Mouse (Mus musculus): ENCODE data around the gene Tmem151a. TPM values are rescaled to one million over a fixed set of nuclear protein-coding genes. Genes with fewer than 3 reads are reported as not detected.

Tmem151a gene
- polyA plus RNA-seq, 3 experiments from 2014 or later: not detected

DNA sequence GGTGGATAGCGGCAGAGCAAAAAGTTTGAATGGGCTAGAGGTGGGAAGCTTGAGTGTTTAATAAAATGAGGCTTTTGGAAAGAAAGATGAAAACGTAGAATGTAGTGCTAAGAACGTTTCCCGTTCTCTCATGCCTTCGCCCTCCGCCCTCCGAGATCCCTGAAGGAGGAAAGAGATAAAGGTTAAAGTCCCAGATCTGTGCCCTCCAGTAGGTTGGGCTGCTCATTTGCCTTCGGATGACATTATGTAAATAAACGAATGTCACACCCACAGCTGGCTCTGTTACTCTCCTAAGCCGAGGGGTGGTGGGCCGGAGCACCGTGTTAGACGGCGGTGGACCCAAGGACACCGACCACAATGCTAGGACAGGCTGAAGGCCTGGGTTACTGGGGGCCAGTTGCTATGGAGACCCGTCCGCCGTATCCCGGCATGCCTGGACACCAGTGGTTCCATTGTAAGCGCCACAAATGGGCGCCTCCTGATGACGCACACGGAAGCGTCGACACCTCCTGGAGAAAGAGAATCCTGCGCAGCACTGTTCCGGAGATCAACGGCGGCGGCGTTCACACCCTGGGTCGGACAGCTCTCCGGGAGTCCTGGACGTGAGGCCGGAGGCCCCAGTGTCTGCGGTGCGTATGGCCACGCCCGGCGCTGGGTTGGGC lies 44.3 kb downstream of the Tmem151a start, which contains the start of gene Brms1:
Gene Brms1 (plus strand): TSS at position 493 of the 662 bp plus-strand sequence.
- peak; percentile 71 for ATAC-seq

DNA sequence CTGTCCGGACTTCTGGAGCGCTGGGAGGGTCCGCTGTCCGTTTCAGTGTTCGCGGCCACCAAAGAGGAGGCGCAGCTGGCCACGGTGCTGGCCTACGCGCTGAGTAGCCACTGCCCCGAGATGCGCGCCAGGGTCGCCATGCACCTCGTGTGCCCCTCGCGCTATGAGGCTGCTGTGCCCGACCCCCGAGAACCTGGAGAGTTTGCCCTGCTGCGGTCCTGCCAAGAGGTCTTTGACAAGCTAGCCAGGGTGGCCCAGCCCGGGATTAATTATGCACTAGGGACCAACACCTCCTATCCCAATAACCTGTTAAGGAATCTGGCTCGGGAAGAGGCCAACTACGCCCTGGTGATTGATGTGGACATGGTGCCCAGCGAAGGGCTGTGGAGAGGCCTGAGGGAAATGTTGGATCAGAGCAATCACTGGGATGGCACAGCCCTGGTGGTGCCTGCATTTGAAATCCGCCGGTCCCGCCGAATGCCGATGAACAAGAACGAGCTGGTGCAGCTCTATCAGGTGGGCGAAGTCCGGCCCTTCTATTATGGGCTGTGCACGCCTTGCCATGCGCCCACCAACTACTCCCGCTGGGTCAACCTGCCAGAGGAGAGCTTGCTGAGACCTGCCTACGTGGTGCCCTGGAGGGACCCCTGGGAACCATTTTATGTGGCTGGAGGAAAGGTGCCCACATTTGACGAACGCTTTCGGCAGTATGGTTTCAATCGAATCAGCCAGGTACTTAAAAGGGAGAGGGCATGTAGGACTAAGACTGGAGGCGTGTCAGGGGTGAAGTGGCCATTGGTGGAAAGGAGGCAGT lies 45.8 kb downstream of the Tmem151a start:
- no peak for ATAC-seq

DNA sequence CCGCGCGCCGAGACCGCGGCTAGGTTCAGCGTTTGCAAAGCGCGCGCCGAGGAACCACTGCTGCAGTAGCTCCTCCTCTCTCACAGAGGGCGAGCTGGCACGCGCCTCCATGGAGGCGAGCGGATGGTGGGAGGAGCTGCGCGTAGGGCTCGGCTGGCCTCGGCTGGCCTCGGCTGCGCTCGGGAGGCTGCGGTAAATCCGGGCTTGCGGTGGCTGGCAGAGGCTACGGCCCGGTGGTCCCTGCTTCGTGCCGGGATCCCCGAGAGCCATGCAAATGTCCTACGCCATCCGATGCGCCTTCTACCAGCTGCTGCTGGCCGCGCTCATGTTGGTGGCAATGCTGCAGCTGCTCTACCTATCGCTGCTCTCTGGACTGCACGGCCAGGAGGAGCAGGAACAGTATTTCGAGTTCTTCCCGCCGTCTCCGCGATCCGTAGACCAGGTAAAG lies 46.6 kb downstream of the Tmem151a start, which contains the start of the genes B4gat1 and AC124502.3:
Gene B4gat1 (plus strand): TSS at position 118 of the 448 bp plus-strand sequence.
Gene AC124502.3 (plus strand): TSS at position 183 of the 448 bp plus-strand sequence.
- ATAC-seq: peak; percentile 89

DNA sequence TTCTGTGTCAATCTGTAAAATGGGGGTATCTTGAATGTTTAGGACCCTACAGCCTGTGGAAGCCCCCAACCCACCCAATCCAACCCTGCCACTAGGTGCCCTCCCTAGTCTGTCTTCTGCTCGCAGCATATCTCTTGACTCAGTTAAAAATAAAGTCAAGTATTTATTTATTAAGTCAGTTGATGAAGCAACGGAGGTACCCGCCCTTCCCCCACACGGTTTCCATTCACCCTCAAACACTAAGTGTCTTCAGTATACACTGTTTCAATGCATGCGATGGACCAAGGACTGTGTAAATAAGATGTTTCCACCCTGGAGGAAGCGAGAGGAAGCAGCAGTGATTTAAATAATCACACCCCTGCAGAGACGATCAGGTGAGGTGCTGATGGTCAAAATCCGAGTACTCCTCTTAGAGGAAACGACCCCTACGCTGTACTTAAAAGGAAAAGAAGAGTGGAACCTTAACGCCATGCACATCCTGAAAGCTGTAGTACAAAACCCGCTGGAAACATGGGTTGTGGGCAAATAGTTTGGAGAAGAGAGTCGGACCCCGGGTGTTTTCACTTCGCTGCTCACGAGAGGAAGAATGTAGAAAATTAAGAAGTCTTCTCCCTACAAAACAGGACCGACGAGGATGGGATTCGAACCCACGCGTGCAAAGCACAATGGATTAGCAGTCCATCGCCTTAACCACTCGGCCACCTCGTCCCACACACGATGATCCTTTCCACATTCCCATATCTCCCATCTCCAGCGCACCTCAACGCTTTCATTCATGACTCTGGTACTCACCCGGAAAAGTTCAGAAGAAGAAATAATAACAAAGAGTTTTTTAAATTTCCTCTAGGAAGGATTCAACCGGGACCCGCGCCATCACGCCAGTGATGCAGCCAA lies 47.4 kb downstream of the Tmem151a start:
- ATAC-seq: no peak

DNA sequence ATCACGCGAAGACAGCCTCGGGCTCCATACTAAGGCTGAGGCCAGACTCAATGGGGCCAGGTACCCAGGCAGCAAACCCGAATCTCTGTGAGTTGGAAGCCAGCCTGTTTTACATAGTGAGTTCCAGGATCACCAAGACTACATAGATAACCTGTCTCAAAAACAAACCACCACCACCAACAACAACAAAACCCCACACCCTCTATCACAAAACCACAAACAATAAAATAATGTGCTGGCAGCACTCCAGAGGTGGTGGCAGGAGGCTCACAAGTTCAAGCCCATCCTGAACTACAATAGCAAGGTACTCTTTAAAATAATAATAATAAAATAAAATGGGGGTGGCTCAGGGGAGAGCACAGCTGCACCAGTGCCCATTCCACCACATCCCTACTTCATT lies 48.8 kb downstream of the Tmem151a start:
- no peak for ATAC-seq

DNA sequence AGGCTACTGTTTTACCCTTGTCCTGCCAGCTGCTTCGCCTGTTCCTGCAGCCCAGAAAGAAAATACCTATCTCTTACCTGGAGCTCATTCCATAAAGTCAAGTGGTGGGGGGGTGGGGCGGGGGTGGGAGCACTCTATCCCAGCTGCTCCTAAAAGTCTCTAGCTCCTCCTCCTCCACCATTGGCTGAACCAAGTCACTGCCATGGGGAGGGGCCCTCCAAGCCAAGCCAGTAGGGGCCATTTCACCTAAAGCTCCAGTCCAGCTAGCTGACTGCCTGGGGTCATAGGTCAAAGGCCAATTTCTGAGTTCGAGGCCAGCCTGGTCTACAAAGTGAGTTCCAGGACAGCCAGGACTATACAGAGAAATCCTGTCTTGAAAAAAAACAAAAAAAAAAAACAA lies 52.6 kb downstream of the Tmem151a start:
- no peak for ATAC-seq

DNA sequence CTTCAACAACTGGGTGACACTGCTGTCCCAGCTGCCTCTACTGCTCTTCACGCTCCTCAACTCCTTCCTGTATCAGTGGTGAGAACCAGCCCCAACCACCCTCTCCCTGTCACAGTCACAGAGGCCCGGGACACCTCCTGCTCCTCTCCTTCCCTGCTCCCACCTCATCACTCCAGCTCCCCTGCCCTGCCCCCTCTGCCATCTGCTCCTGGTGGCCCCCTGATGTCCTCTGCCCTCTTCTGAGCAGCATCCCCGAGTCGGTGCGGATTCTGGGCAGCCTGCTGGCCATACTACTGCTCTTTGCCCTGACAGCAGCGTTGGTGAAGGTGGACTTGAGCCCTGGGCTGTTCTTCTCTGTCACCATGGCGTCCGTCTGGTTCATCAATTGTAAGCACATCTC lies 59.2 kb downstream of the Tmem151a start:
- ATAC-seq: no peak

DNA sequence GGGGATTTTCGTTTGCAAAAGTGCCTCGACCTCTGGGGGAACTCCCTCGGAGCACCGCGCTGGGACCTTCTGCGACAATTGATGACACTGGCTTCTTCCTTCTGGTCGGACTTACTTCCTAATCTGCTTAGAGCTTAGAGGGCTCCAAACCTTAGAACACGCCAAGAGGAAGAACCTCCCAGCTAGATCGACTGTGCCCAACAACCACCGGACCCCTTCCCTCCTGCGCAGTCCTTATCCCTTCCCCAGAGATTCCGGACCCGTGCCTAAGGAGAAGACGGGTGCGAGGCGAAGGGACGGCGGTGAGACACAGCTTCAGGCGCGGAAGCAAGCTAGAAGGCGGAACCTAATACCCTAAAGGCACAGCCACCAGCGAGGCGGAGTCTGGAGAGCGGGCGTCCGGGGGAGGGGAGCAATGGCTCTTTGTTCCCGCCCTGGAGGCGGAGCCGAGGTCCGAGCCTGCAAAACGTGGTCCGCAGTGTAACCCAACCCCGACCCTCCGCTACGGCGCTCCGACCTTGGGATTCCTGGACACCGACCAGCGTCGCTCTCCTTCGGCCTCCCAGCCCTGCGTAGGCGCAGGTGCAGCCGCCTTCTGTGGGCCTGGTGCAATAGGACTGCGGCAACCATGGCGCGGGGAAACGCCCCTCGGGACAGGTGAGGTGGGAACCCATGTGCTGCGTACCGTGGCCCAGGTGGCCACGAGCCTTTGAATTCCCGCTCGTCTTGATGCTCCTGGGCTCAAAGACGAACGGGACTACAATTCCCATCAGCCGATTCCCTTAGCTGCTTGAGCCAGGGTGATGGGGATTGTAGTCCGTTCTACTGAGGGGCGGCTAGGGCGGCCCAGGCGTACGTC lies 61.5 kb downstream of the Tmem151a start, which contains the start of gene Slc29a2:
Gene Slc29a2 (plus strand): TSS at position 240 of the 859 bp plus-strand sequence.
- ATAC-seq: peak; percentile 91

DNA sequence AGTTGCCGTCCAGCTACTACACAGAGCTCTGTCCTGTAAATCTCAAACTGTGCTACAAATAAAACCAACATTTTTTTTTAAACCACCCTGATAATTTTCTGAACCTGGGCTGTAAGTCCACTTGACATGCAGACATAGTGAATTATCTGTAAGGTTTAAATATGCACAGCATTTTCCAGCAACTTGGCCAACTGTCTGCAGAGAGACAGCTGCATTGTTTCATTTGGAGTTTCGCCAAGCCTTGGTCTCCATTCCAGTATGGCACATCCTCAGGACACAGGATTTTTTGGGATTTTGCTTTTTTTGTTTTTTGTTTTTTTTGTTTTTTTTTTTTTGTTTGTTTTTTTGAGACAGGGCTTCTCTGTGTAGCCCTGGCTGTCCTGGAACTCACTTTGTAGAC lies 63.9 kb downstream of the Tmem151a start:
- ATAC-seq: no peak

Other genes starting within 250 kb of the Tmem151a start
- 10 to 100 TPM; 47.2 to 94.6 (median 80.5) TPM for gene Ccs, start 246.2 kb downstream of the Tmem151a start, polyA plus RNA-seq (2017; shearing (Covaris generic))
- not detected for gene Ccdc87, start 246.2 kb downstream of the Tmem151a start, polyA plus RNA-seq (2017; shearing (Covaris generic))
- gene Ctsf, start 230.4 kb downstream of the Tmem151a start, polyA plus RNA-seq (2017; shearing (Covaris generic)): 1 to 10 TPM in 2 of 3 experiments, not detected in 1; 2.2 to 5.0 TPM
- under 1 TPM in 1 of 3 experiments, not detected in 2; 0.36 TPM for gene Actn3, start 207.6 kb downstream of the Tmem151a start, polyA plus RNA-seq (2017; shearing (Covaris generic))
- gene Zdhhc24, start 206.9 kb downstream of the Tmem151a start, polyA plus RNA-seq (2017; shearing (Covaris generic)): 1 to 10 TPM; 5.1 to 6.7 (median 6.7) TPM
- gene Bbs1, start 178.9 kb downstream of the Tmem151a start, polyA plus RNA-seq (2017; shearing (Covaris generic)): 1 to 10 TPM in 1 of 3 experiments, under 1 TPM in 1, not detected in 1; 0.41 to 1.0 TPM
- gene Dpp3, start 157.2 kb downstream of the Tmem151a start, polyA plus RNA-seq (2017; shearing (Covaris generic)): 10 to 100 TPM; 45.9 to 56.8 (median 47.7) TPM
- gene Peli3, start 142.4 kb downstream of the Tmem151a start, polyA plus RNA-seq (2017; shearing (Covaris generic)): under 1 TPM in 1 of 3 experiments, not detected in 2; 0.39 TPM
- gene Mrpl11, start 123.4 kb downstream of the Tmem151a start, polyA plus RNA-seq (2017; shearing (Covaris generic)): 10 to 100 TPM; 76.1 to 89.6 (median 87.7) TPM
- 1 to 10 TPM in 2 of 3 experiments, under 1 TPM in 1; 0.60 to 1.9 (median 1.4) TPM for gene Npas4, start 95.2 kb downstream of the Tmem151a start, polyA plus RNA-seq (2017; shearing (Covaris generic))
- gene Slc29a2, start 61.7 kb downstream of the Tmem151a start, polyA plus RNA-seq (2017; shearing (Covaris generic)): 1 to 10 TPM in 2 of 3 experiments, under 1 TPM in 1; 0.20 to 2.4 (median 1.7) TPM
- 10 to 100 TPM; 10.3 to 12.5 (median 10.4) TPM for gene B4gat1, start 46.7 kb downstream of the Tmem151a start, polyA plus RNA-seq (2017; shearing (Covaris generic))
- gene AC124502.3, start 46.6 kb downstream of the Tmem151a start, polyA plus RNA-seq (2017; shearing (Covaris generic)): under 1 TPM; 0.41 to 0.81 (median 0.44) TPM
- 100 to 1,000 TPM in 2 of 3 experiments, 10 to 100 TPM in 1; 98.2 to 118 (median 109) TPM for gene Brms1, start 44.2 kb downstream of the Tmem151a start, polyA plus RNA-seq (2017; shearing (Covaris generic))
- under 1 TPM in 1 of 3 experiments, not detected in 2; 0.19 TPM for gene Rin1, start 35.0 kb downstream of the Tmem151a start, polyA plus RNA-seq (2017; shearing (Covaris generic))
- not detected for gene Cd248, start 17.5 kb downstream of the Tmem151a start, polyA plus RNA-seq (2017; shearing (Covaris generic))
- gene Yif1a, start 3.0 kb upstream of the Tmem151a start, polyA plus RNA-seq (2017; shearing (Covaris generic)): 10 to 100 TPM; 45.7 to 65.4 (median 46.2) TPM
- under 1 TPM in 2 of 3 experiments, not detected in 1; 0.50 to 0.59 TPM for gene Cnih2, start 13.0 kb upstream of the Tmem151a start, polyA plus RNA-seq (2017; shearing (Covaris generic))
- gene Rab1b, start 21.5 kb upstream of the Tmem151a start, polyA plus RNA-seq (2017; shearing (Covaris generic)): 100 to 1,000 TPM in 2 of 3 experiments, 10 to 100 TPM in 1; 83.1 to 152 (median 102) TPM
- gene Klc2, start 33.0 kb upstream of the Tmem151a start, polyA plus RNA-seq (2017; shearing (Covaris generic)): 1 to 10 TPM; 4.4 to 5.0 (median 4.7) TPM
- 10 to 100 TPM; 11.8 to 19.8 (median 19.2) TPM for gene Pacs1, start 187.6 kb upstream of the Tmem151a start, polyA plus RNA-seq (2017; shearing (Covaris generic))
- gene Sf3b2, start 209.9 kb upstream of the Tmem151a start, polyA plus RNA-seq (2017; shearing (Covaris generic)): 100 to 1,000 TPM; 316 to 410 (median 348) TPM
- under 1 TPM in 1 of 3 experiments, not detected in 2; 0.15 TPM for gene Gal3st3, start 212.8 kb upstream of the Tmem151a start, polyA plus RNA-seq (2017; shearing (Covaris generic))